Mouse (Mus musculus): Measurements from ENCODE around the gene Tmem246. TPM values are rescaled to one million over a fixed set of nuclear protein-coding genes. Genes with fewer than 3 reads are reported as not detected.

Tmem246 gene
- polyA plus RNA-seq, 1 experiment, result 12.1 TPM

GRCm38 (mm10) chr4:49558181-49558580 is 39.5 kb downstream of the Tmem246 start:
- DNase-seq, result no peak
- no peaks in the 10 kb centered on the region for H3K36me3 ChIP-seq (ENCODE audit: control insufficient read depth, insufficient read depth, low read length)
- no peaks in the 10 kb centered on the region for H3K27me3 ChIP-seq (ENCODE audit: control insufficient read depth, insufficient read depth, low read length)
- no peak overlapping the region for H3K4me3 ChIP-seq (ENCODE audit: control insufficient read depth, insufficient read depth, low read length)
- H3K4me1 ChIP-seq (replicated peaks; ENCODE audit: control insufficient read depth, insufficient read depth, low read length), result no peaks in the 10 kb centered on the region
- no peak overlapping the region for H3K27ac ChIP-seq (ENCODE audit: control insufficient read depth, insufficient read depth, low read length)
- WGBS, result 56% methylated on average over 2 of the region's 2 CpGs
- TF ChIP-seq CTCF (IDR thresholded peaks at IDR 0.05; ENCODE audit: borderline replicate concordance, control insufficient read depth, extremely low read depth, insufficient read depth, low read length, poor library complexity), result no peak
- TF ChIP-seq POLR2A (IDR thresholded peaks at IDR 0.05; ENCODE audit: control insufficient read depth, extremely low read depth, insufficient read depth, low read length, poor library complexity), result no peak

GRCm38 (mm10) chr4:49557375-49557774 is 40.3 kb downstream of the Tmem246 start:
- no peak for TF ChIP-seq CTCF (IDR thresholded peaks at IDR 0.05; ENCODE audit: borderline replicate concordance, control insufficient read depth, extremely low read depth, insufficient read depth, low read length, poor library complexity)
- WGBS, result 100% methylated on average over 7 of the region's 7 CpGs

DNA sequence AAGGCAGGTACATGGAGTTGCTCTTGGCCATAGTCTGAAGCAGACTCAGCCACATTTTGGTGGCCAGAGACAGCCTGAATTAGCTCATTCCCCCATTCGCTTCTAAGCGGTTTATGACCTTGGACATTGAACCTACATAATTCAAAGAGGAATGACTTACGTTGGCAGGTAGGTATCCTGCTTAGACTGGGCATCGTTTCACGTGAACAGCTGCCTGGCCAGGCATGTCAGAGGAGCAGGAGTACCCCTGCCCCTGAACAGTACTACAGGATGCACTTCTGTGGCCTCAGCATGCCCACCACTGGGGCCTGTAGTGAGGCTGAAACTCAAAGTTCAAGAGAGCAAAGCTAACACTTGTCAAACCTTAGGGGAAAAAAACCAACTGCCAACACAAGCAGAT is 44.3 kb downstream of the Tmem246 start:
- Histone ChIP-seq H3K27me3 (ENCODE audit: control insufficient read depth, insufficient read depth, low read length) (no peaks in the 10 kb centered on the region), H3K4me3 (ENCODE audit: control insufficient read depth, insufficient read depth, low read length) (no peak overlapping the region), H3K4me1 (replicated peaks; ENCODE audit: control insufficient read depth, insufficient read depth, low read length) (no peaks in the 10 kb centered on the region), H3K27ac (ENCODE audit: control insufficient read depth, insufficient read depth, low read length) (no peak overlapping the region), H3K36me3 (ENCODE audit: control insufficient read depth, insufficient read depth, low read length) (no peaks in the 10 kb centered on the region)
- TF ChIP-seq CTCF (IDR thresholded peaks at IDR 0.05; ENCODE audit: borderline replicate concordance, control insufficient read depth, extremely low read depth, insufficient read depth, low read length, poor library complexity) (no peak), POLR2A (IDR thresholded peaks at IDR 0.05; ENCODE audit: control insufficient read depth, extremely low read depth, insufficient read depth, low read length, poor library complexity) (no peak)
- WGBS, result 89% methylated on average over 5 of the region's 5 CpGs
- DNase-seq, result no peak

More at GRCm38 (mm10) chr4:49557375-49557774, 40.3 kb downstream of the Tmem246 start:
- Histone ChIP-seq H3K27me3 (ENCODE audit: control insufficient read depth, insufficient read depth, low read length) (no peaks in the 10 kb centered on the region), H3K4me1 (replicated peaks; ENCODE audit: control insufficient read depth, insufficient read depth, low read length) (no peaks in the 10 kb centered on the region), H3K4me3 (ENCODE audit: control insufficient read depth, insufficient read depth, low read length) (no peak overlapping the region), H3K27ac (ENCODE audit: control insufficient read depth, insufficient read depth, low read length) (no peak overlapping the region), H3K36me3 (ENCODE audit: control insufficient read depth, insufficient read depth, low read length) (no peaks in the 10 kb centered on the region)
- no peak for DNase-seq

- 57% methylated on average over 3 of the region's 3 CpGs for WGBS
Observed at GRCm38 (mm10) chr4:49549383-49549782, 48.3 kb downstream of the Tmem246 start, which contains the start of gene Aldob. Gene Aldob (minus strand): TSS chr4:49549546.

GRCm38 (mm10) chr4:49547544-49548219 is 50.0 kb downstream of the Tmem246 start:
- DNase-seq, result no peak
- H3K27me3 ChIP-seq (ENCODE audit: control insufficient read depth, insufficient read depth, low read length), result no peaks in the 10 kb centered on the region
- TF ChIP-seq CTCF (IDR thresholded peaks at IDR 0.05; ENCODE audit: borderline replicate concordance, control insufficient read depth, extremely low read depth, insufficient read depth, low read length, poor library complexity), result no peak
- no peak for TF ChIP-seq POLR2A (IDR thresholded peaks at IDR 0.05; ENCODE audit: control insufficient read depth, extremely low read depth, insufficient read depth, low read length, poor library complexity)
- no peak overlapping the region for H3K27ac ChIP-seq (ENCODE audit: control insufficient read depth, insufficient read depth, low read length)
- 94% methylated on average over 7 of the region's 7 CpGs for WGBS
- no peaks in the 10 kb centered on the region for H3K4me1 ChIP-seq (replicated peaks; ENCODE audit: control insufficient read depth, insufficient read depth, low read length)
- H3K4me3 ChIP-seq (ENCODE audit: control insufficient read depth, insufficient read depth, low read length), result no peak overlapping the region
- H3K36me3 ChIP-seq (ENCODE audit: control insufficient read depth, insufficient read depth, low read length), result no peaks in the 10 kb centered on the region

More at GRCm38 (mm10) chr4:49549383-49549782, 48.3 kb downstream of the Tmem246 start, which contains the start of gene Aldob:
- Histone ChIP-seq H3K36me3 (ENCODE audit: control insufficient read depth, insufficient read depth, low read length) (no peaks in the 10 kb centered on the region), H3K4me3 (ENCODE audit: control insufficient read depth, insufficient read depth, low read length) (no peak within 1 kb of the TSS), H3K27me3 (ENCODE audit: control insufficient read depth, insufficient read depth, low read length) (no peaks in the 10 kb centered on the region), H3K4me1 (replicated peaks; ENCODE audit: control insufficient read depth, insufficient read depth, low read length) (no peaks in the 10 kb centered on the region), H3K27ac (ENCODE audit: control insufficient read depth, insufficient read depth, low read length) (no peak within 1 kb of the TSS)
- no peak for DNase-seq
- TF ChIP-seq POLR2A (IDR thresholded peaks at IDR 0.05; ENCODE audit: control insufficient read depth, extremely low read depth, insufficient read depth, low read length, poor library complexity) (no peak), CTCF (IDR thresholded peaks at IDR 0.05; ENCODE audit: borderline replicate concordance, control insufficient read depth, extremely low read depth, insufficient read depth, low read length, poor library complexity) (no peak)

GRCm38 (mm10) chr4:49546873-49547543 is 50.7 kb downstream of the Tmem246 start:
- no peak for DNase-seq
- H3K27me3 ChIP-seq (ENCODE audit: control insufficient read depth, insufficient read depth, low read length), result no peaks in the 10 kb centered on the region
- no peak for TF ChIP-seq POLR2A (IDR thresholded peaks at IDR 0.05; ENCODE audit: control insufficient read depth, extremely low read depth, insufficient read depth, low read length, poor library complexity)
- TF ChIP-seq CTCF (IDR thresholded peaks at IDR 0.05; ENCODE audit: borderline replicate concordance, control insufficient read depth, extremely low read depth, insufficient read depth, low read length, poor library complexity), result no peak
- no peaks in the 10 kb centered on the region for H3K36me3 ChIP-seq (ENCODE audit: control insufficient read depth, insufficient read depth, low read length)
- H3K27ac ChIP-seq (ENCODE audit: control insufficient read depth, insufficient read depth, low read length), result no peak overlapping the region
- H3K4me3 ChIP-seq (ENCODE audit: control insufficient read depth, insufficient read depth, low read length), result no peak overlapping the region
- H3K4me1 ChIP-seq (replicated peaks; ENCODE audit: control insufficient read depth, insufficient read depth, low read length), result no peaks in the 10 kb centered on the region
- 85% methylated on average over 6 of the region's 6 CpGs for WGBS
